In genomic region chr2:169970481-169970880, GRCm38 (mm10) we compare ENCODE assay signal across 17 mouse cellular contexts.
"Had no signal": no experiment of that assay in that cellular context is flagged by ENCODE, and none has a peak within 500 bp of the region (broad histone marks: within the 10 kb centered on the region; RNA-seq: fewer than 3 reads in every experiment).

No protein-coding gene starts in this region.

- DNase-seq: kidney, adult 18-20 months; kidney, adult 9 months; kidney, postnatal 14 days; kidney, postnatal 4 days; left cerebral cortex, postnatal 4 days; liver, postnatal 0 days; lung, embryonic 14.5 days; thymus, adult 2 months; thymus, postnatal 14 days; thymus, postnatal 4 days had no signal

- H3K4me3 ChIP-seq: limb, embryonic 12.5 days; limb, embryonic 15.5 days; midbrain, embryonic 12.5 days; midbrain, embryonic 15.5 days; neural tube, embryonic 12.5 days; neural tube, embryonic 15.5 days had no signal

- H3K4me1 ChIP-seq: limb, embryonic 12.5 days; limb, embryonic 15.5 days; midbrain, embryonic 12.5 days; midbrain, embryonic 15.5 days; neural tube, embryonic 12.5 days; neural tube, embryonic 15.5 days had no signal

- ATAC-seq: liver, postnatal 0 days; lung, postnatal 0 days; midbrain, embryonic 15.5 days had no signal

- H3K36me3 ChIP-seq: limb, embryonic 12.5 days; limb, embryonic 15.5 days; midbrain, embryonic 12.5 days; midbrain, embryonic 15.5 days; neural tube, embryonic 12.5 days; neural tube, embryonic 15.5 days had no signal

- H3K9me3 ChIP-seq: limb, embryonic 15.5 days; midbrain, embryonic 15.5 days; neural tube, embryonic 12.5 days; neural tube, embryonic 15.5 days had no signal

- H3K27me3 ChIP-seq: limb, embryonic 12.5 days; limb, embryonic 15.5 days; midbrain, embryonic 12.5 days; midbrain, embryonic 15.5 days; neural tube, embryonic 12.5 days; neural tube, embryonic 15.5 days had no signal
